Mouse (Mus musculus) thymus, postnatal 14 days (tissue): Measurements from ENCODE around the gene Fam204a.

Experiments used
- DNase-seq: peaks from one replicate; pipeline ENCODE4 v3.0.0; 2021

Gene Fam204a

GRCm38 (mm10) chr19:60160611-60161274 is 65.8 kb downstream of the Fam204a start:
- peak; percentile 83 for DNase-seq

DNA sequence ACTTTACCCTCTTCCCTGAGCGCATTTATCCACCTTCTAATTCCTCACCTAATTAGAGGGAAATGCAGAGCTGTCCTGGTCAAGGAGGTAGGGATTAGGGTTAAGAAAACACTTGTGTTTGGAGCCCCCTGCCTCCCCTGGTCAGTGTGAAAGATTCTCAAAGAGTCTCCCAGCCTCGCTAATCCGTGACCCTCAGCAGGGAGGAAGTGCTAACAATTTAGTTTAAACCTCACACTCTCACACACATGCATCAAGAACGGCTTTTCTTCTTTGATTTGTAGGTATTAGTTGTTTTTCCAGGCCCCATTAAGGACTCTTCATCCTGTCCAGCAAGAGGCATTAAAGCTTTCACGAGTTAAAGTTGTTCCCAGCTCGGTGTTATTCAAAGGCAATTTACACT is 66.7 kb downstream of the Fam204a start:
- no peak for DNase-seq

DNA sequence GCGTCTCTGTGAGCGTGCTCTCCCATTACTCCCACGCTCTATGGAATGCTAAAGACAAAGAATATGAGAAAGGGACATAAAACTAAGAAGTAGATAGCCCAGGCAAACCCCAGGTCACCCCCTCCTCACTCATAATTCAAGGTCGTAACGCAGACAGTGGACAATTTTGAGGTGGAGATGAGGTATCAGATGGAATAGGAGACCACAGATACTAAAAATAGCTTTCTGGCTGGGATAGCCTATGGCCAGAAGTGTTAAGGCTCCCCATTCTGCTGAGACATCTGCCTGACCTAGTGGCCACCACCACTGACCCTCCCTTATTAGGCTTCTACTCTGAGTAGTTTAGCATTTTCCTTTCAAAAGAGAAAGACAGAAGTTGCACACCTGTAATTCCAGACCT is 71.2 kb downstream of the Fam204a start:
- no peak for DNase-seq

DNA sequence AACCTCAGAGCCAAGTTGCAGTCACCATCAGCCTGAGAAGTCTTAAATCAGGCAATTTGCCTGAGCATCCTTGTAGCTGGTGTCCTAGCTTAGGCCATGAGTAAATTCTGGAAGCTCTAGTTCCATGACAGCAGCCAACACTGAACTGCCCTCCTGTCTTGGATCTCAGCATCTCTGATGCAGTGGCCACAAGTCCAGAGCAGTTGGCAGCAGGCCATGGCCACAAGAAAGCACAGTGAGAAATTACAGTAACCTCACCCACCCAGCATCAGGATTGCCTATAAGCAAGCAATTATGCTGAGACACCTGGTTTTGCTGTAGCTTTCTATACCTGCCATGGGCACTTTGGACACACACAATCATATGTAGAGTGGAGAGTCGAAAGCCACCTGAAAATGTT is 73.4 kb downstream of the Fam204a start:
- DNase-seq = no peak

DNA sequence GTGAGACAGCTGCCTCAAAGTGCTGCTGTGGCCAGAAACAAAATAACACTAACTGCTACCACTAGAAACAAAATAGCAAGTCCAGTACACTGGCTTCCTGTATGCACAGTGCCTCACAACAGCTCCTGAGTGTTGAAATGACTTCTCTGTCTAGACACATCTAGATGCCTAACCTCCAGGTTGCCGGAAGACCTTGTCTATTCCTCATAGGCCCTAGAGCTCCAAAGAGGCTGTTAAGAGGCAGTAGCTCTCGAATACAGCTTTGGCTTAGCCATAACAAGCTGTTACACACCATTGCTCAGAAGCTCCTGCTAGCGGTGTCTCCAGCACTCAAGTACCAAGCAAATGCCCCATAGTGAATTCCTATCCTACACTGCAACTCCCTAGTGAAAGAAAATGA is 76.4 kb downstream of the Fam204a start:
- no peak for DNase-seq

DNA sequence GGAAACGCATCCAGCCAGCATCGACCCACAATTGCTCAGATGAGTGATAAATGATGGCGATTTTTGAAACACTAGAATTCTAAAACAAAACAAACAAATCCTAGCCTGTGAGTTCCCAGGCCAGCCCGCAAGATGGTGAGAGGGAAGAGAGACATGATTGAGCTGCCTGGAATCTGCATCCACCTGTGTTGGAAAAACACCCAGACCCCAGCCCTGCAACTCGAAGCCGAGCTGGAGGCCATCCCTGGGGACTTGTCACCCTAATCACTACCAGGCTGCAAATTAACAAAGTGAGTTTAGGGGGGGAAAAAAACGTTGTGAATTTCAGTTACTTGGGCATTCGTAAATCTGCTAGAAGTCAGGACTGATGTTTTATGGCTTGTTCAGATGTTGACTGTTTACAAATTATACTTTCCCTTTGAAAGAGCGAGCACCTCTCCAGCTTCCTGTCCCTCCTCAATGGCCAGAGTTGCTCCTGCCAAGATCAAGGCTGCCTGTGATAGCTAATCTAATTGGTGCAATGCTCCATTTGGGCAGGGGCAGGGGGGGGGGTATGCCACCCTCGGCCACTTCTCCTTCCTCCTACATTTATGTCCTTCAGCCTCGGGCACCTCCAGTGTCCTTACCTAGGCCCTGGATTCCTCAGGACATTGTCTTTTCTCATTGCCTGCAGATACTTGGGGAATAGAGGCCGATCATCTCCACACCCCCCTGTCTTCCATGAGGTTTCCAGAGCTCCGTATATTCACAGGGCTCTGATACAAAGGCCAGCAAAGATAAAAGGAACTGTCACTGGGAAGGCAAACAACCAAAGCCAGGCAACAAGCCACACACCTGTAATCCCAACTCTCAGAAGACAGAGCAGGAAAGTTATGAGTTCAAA is 77.2 kb downstream of the Fam204a start:
- DNase-seq = no peak
